Mouse (Mus musculus) lung, embryonic 14.5 days (tissue): ENCODE measurements around the gene Tmem165. TPM values are rescaled to one million over a fixed set of nuclear protein-coding genes. Genes with fewer than 3 reads are reported as not detected.
A peak's percentile ranks its signal among the peaks of the same experiment; 100 is the strongest.

Experiments used
- ATAC-seq: fragments of 200-750 bp; cut with Nextera tagmentation; 2 replicates; pipeline ENCODE4 v1.8.0; 2017; ENCODE audit warnings: mild to moderate bottlenecking, moderate TSS enrichment, moderate library complexity; ENCODE audit not compliant: insufficient read depth
- DNase-seq: peaks from one replicate; pipeline ENCODE4 v3.0.0-alpha.2; 2015
- H3K27ac ChIP-seq: fragments of 300-500 bp; sonication (generic); 2 replicates; pipeline ENCODE4 v1.5.1; 2014; ENCODE audit warnings: low read depth, mild to moderate bottlenecking, moderate library complexity
- H3K27me3 ChIP-seq: fragments of 300-500 bp; sonication (generic); 2 replicates; pipeline ENCODE4 v1.6.1; 2014; ENCODE audit warnings: low read length, control low read depth; ENCODE audit not compliant: insufficient read depth
- H3K36me3 ChIP-seq: fragments of 300-500 bp; sonication (generic); 2 replicates; pipeline ENCODE4 v1.6.1; 2014; ENCODE audit warnings: control low read depth; ENCODE audit not compliant: insufficient read depth
- H3K4me1 ChIP-seq: fragments of 300-500 bp; sonication (generic); 2 replicates; pipeline ENCODE4 v1.6.1; 2014; ENCODE audit warnings: antibody characterized with exemption, control low read depth; ENCODE audit not compliant: insufficient read depth
- H3K4me2 ChIP-seq: fragments of 300-500 bp; sonication (generic); 2 replicates; pipeline ENCODE4 v1.6.1; 2014; ENCODE audit warnings: mild to moderate bottlenecking
- H3K4me3 ChIP-seq: fragments of 300-500 bp; sonication (generic); 2 replicates; pipeline ENCODE4 v1.5.1; 2014; ENCODE audit warnings: low read depth, low read length
- H3K9ac ChIP-seq: fragments of 300-500 bp; sonication (generic); 2 replicates; pipeline ENCODE4 v1.6.1; 2014
- H3K9me3 ChIP-seq: fragments of 300-500 bp; sonication (generic); 2 replicates; pipeline ENCODE4 v1.6.1; 2016; ENCODE audit warnings: low read depth, low read length, control low read depth
- CTCF ChIP-seq: IDR thresholded peaks from 2 replicates; pipeline ENCODE4 v1.5.1; 2016; ENCODE audit warnings: antibody characterized with exemption, low read depth
- WGBS: fragments of 180-500 bp; shearing (Covaris S2); extraction: QIAGEN DNeasy Blood & Tissue Kit; methylation state at CpG from one replicate; pipeline ENCODE4 v1.1.7; 2014; 5-methylcytosine and 5-hydroxymethylcytosine counted together
- polyA plus RNA-seq: library from polyadenylated mRNA; unstranded; fragments of >200 nt; fragmentation: Nextera tagmentation; extraction: Ambion mirVana; gene quantifications from 2 replicates; pipeline ENCODE4 v1.2.1, GENCODE M21; 2014

The Tmem165 gene
- polyA plus RNA-seq, 1 experiment from 2014 or later: 137 TPM

GRCm38 (mm10) chr5:76154434-76155165 is 29.1 kb upstream of the Tmem165 start:
- no peak overlapping the region for H3K4me2 ChIP-seq
- TF ChIP-seq CTCF: no peak
- H3K4me3 ChIP-seq: no peak overlapping the region
- H3K4me1 ChIP-seq: no peaks in the 10 kb centered on the region
- no peaks in the 10 kb centered on the region for H3K9me3 ChIP-seq
- no peaks in the 10 kb centered on the region for H3K27me3 ChIP-seq
- H3K9ac ChIP-seq: no peak overlapping the region
- H3K36me3 ChIP-seq: peaks cover 34% of the 10 kb centered on the region; the same call in 1 of the 2 replicates
- H3K27ac ChIP-seq: no peak overlapping the region; the same call in 1 of the 2 replicates
- ATAC-seq: peak; percentile 90
- DNase-seq: peak; percentile 82
- WGBS: 68% methylated on average over 21 of the region's 21 CpGs

GRCm38 (mm10) chr5:76159555-76159954 is 24.1 kb upstream of the Tmem165 start:
- no peak for TF ChIP-seq CTCF
- DNase-seq (no peak), ATAC-seq (no peak)
- Histone ChIP-seq H3K27me3 (no peaks in the 10 kb centered on the region), H3K4me1 (no peaks in the 10 kb centered on the region), H3K27ac (no peak overlapping the region), H3K4me3 (no peak overlapping the region), H3K36me3 (peaks cover 10% of the 10 kb centered on the region; the same call in 1 of the 2 replicates), H3K9ac (no peak overlapping the region), H3K9me3 (no peaks in the 10 kb centered on the region), H3K4me2 (no peak overlapping the region)
- WGBS: 67% methylated on average over 6 of the region's 6 CpGs

GRCm38 (mm10) chr5:76160086-76160485 is 23.6 kb upstream of the Tmem165 start:
- Histone ChIP-seq H3K9me3 (no peaks in the 10 kb centered on the region), H3K4me3 (no peak overlapping the region), H3K9ac (no peak overlapping the region), H3K36me3 (peaks cover 8% of the 10 kb centered on the region; the same call in 1 of the 2 replicates), H3K27ac (no peak overlapping the region), H3K27me3 (no peaks in the 10 kb centered on the region), H3K4me1 (no peaks in the 10 kb centered on the region), H3K4me2 (no peak overlapping the region)
- WGBS: 31% methylated on average over 3 of the region's 3 CpGs
- ATAC-seq (no peak), DNase-seq (no peak)
- TF ChIP-seq CTCF: no peak

- no peak for ATAC-seq
- no peak overlapping the region for H3K9ac ChIP-seq
- no peak for DNase-seq
- no peaks in the 10 kb centered on the region for H3K4me1 ChIP-seq
- 83% methylated on average over 6 of the region's 6 CpGs for WGBS
- no peaks in the 10 kb centered on the region for H3K9me3 ChIP-seq
- H3K27me3 ChIP-seq: no peaks in the 10 kb centered on the region
- H3K4me2 ChIP-seq: no peak overlapping the region
- no peak for TF ChIP-seq CTCF
- no peak overlapping the region for H3K27ac ChIP-seq
- peaks cover under 1% of the 10 kb centered on the region; the same call in 1 of the 2 replicates for H3K36me3 ChIP-seq
- H3K4me3 ChIP-seq: no peak overlapping the region
These were observed 22.2 kb upstream of the Tmem165 start for GRCm38 (mm10) chr5:76161491-76161890.

GRCm38 (mm10) chr5:76162926-76163325 is 20.8 kb upstream of the Tmem165 start:
- no peak for TF ChIP-seq CTCF
- H3K36me3 ChIP-seq: no peaks in the 10 kb centered on the region
- WGBS: 66% methylated on average over 5 of the region's 5 CpGs
- ATAC-seq: no peak
- no peaks in the 10 kb centered on the region for H3K4me1 ChIP-seq
- no peak for DNase-seq
- no peak overlapping the region for H3K4me2 ChIP-seq
- H3K4me3 ChIP-seq: no peak overlapping the region
- no peak overlapping the region for H3K27ac ChIP-seq
- H3K9ac ChIP-seq: no peak overlapping the region
- no peaks in the 10 kb centered on the region for H3K9me3 ChIP-seq
- H3K27me3 ChIP-seq: no peaks in the 10 kb centered on the region

GRCm38 (mm10) chr5:76163828-76164390 is 19.8 kb upstream of the Tmem165 start:
- H3K27me3 ChIP-seq: no peaks in the 10 kb centered on the region
- no peak for ATAC-seq
- no peaks in the 10 kb centered on the region for H3K9me3 ChIP-seq
- no peak overlapping the region for H3K27ac ChIP-seq
- DNase-seq: no peak
- no peaks in the 10 kb centered on the region for H3K36me3 ChIP-seq
- H3K4me1 ChIP-seq: no peaks in the 10 kb centered on the region
- no peak overlapping the region for H3K4me3 ChIP-seq
- 50% methylated on average over 4 of the region's 4 CpGs for WGBS
- TF ChIP-seq CTCF: no peak
- H3K4me2 ChIP-seq: no peak overlapping the region
- no peak overlapping the region for H3K9ac ChIP-seq

- ATAC-seq (no peak), DNase-seq (no peak)
- Histone ChIP-seq H3K4me2 (no peak overlapping the region), H3K27me3 (no peaks in the 10 kb centered on the region), H3K4me1 (no peaks in the 10 kb centered on the region), H3K36me3 (no peaks in the 10 kb centered on the region), H3K9ac (no peak overlapping the region), H3K4me3 (no peak overlapping the region), H3K27ac (no peak overlapping the region), H3K9me3 (no peaks in the 10 kb centered on the region)
- 73% methylated on average over 7 of the region's 7 CpGs for WGBS
- TF ChIP-seq CTCF: no peak
These were observed 18.9 kb upstream of the Tmem165 start for GRCm38 (mm10) chr5:76164827-76165226.
